Mouse (Mus musculus) lung, embryonic 14.5 days (tissue): Measurements from ENCODE around the gene AU041133. TPM values are rescaled to one million over a fixed set of nuclear protein-coding genes. Genes with fewer than 3 reads are reported as not detected.

ENCODE experiments used
- ATAC-seq: fragments of 200-750 bp; cut with Nextera tagmentation; 2 replicates; pipeline ENCODE4 v1.8.0; 2017; ENCODE audit warnings: mild to moderate bottlenecking, moderate TSS enrichment, moderate library complexity; ENCODE audit not compliant: insufficient read depth
- DNase-seq: peaks from one replicate; pipeline ENCODE4 v3.0.0-alpha.2; 2015
- H3K27ac ChIP-seq: fragments of 300-500 bp; sonication (generic); 2 replicates; pipeline ENCODE4 v1.5.1; 2014; ENCODE audit warnings: low read depth, mild to moderate bottlenecking, moderate library complexity
- H3K27me3 ChIP-seq: fragments of 300-500 bp; sonication (generic); 2 replicates; pipeline ENCODE4 v1.6.1; 2014; ENCODE audit warnings: low read length, control low read depth; ENCODE audit not compliant: insufficient read depth
- H3K36me3 ChIP-seq: fragments of 300-500 bp; sonication (generic); 2 replicates; pipeline ENCODE4 v1.6.1; 2014; ENCODE audit warnings: control low read depth; ENCODE audit not compliant: insufficient read depth
- H3K4me1 ChIP-seq: fragments of 300-500 bp; sonication (generic); 2 replicates; pipeline ENCODE4 v1.6.1; 2014; ENCODE audit warnings: antibody characterized with exemption, control low read depth; ENCODE audit not compliant: insufficient read depth
- H3K4me2 ChIP-seq: fragments of 300-500 bp; sonication (generic); 2 replicates; pipeline ENCODE4 v1.6.1; 2014; ENCODE audit warnings: mild to moderate bottlenecking
- H3K4me3 ChIP-seq: fragments of 300-500 bp; sonication (generic); 2 replicates; pipeline ENCODE4 v1.5.1; 2014; ENCODE audit warnings: low read depth, low read length
- H3K9ac ChIP-seq: fragments of 300-500 bp; sonication (generic); 2 replicates; pipeline ENCODE4 v1.6.1; 2014
- H3K9me3 ChIP-seq: fragments of 300-500 bp; sonication (generic); 2 replicates; pipeline ENCODE4 v1.6.1; 2016; ENCODE audit warnings: low read depth, low read length, control low read depth
- CTCF ChIP-seq: IDR thresholded peaks from 2 replicates; pipeline ENCODE4 v1.5.1; 2016; ENCODE audit warnings: antibody characterized with exemption, low read depth
- WGBS: fragments of 180-500 bp; shearing (Covaris S2); extraction: QIAGEN DNeasy Blood & Tissue Kit; methylation state at CpG from one replicate; pipeline ENCODE4 v1.1.7; 2014; 5-methylcytosine and 5-hydroxymethylcytosine counted together
- polyA plus RNA-seq: library from polyadenylated mRNA; unstranded; fragments of >200 nt; fragmentation: Nextera tagmentation; extraction: Ambion mirVana; gene quantifications from 2 replicates; pipeline ENCODE4 v1.2.1, GENCODE M21; 2014

The AU041133 gene
- polyA plus RNA-seq, 1 experiment from 2014 or later, result 7.5 TPM

GRCm38 (mm10) chr10:82169776-82170175, 42.0 kb downstream of the AU041133 start:
- WGBS, result 83% methylated on average over 2 of the region's 2 CpGs
- Histone ChIP-seq H3K4me2 (no peak overlapping the region), H3K27ac (no peak overlapping the region), H3K9ac (no peak overlapping the region), H3K4me1 (no peaks in the 10 kb centered on the region), H3K27me3 (no peaks in the 10 kb centered on the region), H3K4me3 (no peak overlapping the region), H3K9me3 (no peaks in the 10 kb centered on the region; the same call in 1 of the 2 replicates), H3K36me3 (no peaks in the 10 kb centered on the region)
- ATAC-seq (no peak), DNase-seq (no peak)
- TF ChIP-seq CTCF, result no peak

- ATAC-seq (no peak), DNase-seq (peak; percentile 72)
- WGBS, result 49% methylated on average over 2 of the region's 2 CpGs
- H3K9me3 ChIP-seq, result no peaks in the 10 kb centered on the region; the same call in 1 of the 2 replicates
- no peak overlapping the region for H3K4me3 ChIP-seq
- TF ChIP-seq CTCF, result peak; percentile 60
- H3K27me3 ChIP-seq, result no peaks in the 10 kb centered on the region
- H3K4me2 ChIP-seq, result no peak overlapping the region
- H3K36me3 ChIP-seq, result no peaks in the 10 kb centered on the region
- H3K9ac ChIP-seq, result no peak overlapping the region
- H3K27ac ChIP-seq, result no peak overlapping the region
- no peaks in the 10 kb centered on the region for H3K4me1 ChIP-seq
Observed at GRCm38 (mm10) chr10:82170808-82171207, 43.0 kb downstream of the AU041133 start.

- Histone ChIP-seq H3K4me2 (peak overlapping the region; percentile 79), H3K27ac (peak overlapping the region; percentile 96), H3K36me3 (no peaks in the 10 kb centered on the region), H3K4me1 (no peaks in the 10 kb centered on the region; the same call in 1 of the 2 replicates), H3K27me3 (no peaks in the 10 kb centered on the region), H3K9ac (peak overlapping the region; percentile 68), H3K4me3 (peak overlapping the region; percentile 56), H3K9me3 (no peaks in the 10 kb centered on the region; the same call in 1 of the 2 replicates)
- DNase-seq (peak; percentile 96), ATAC-seq (peak; percentile 100)
- WGBS, result 5% methylated on average over 47 of the region's 47 CpGs
- no peak for TF ChIP-seq CTCF
Observed at GRCm38 (mm10) chr10:82178257-82179064, 50.6 kb downstream of the AU041133 start.

Other genes with a start within 250 kb of the AU041133 start
- gene Zfp781, start 197.5 kb upstream of the AU041133 start, polyA plus RNA-seq, result 6.4 and 7.2 TPM in 2 replicates
- gene Zfp873, start 79.9 kb upstream of the AU041133 start, polyA plus RNA-seq, result 13.5 and 15.7 TPM in 2 replicates
- gene BC024063, start 44.7 kb upstream of the AU041133 start, polyA plus RNA-seq, result 6.9 and 7.2 TPM in 2 replicates
- 15.3 and 15.6 TPM in 2 replicates for gene Zfp938, start 113.3 kb downstream of the AU041133 start, polyA plus RNA-seq
- gene 4932415D10Rik, start 188.6 kb downstream of the AU041133 start, polyA plus RNA-seq, result not detected in 2 replicates
- 9.6 and 9.8 TPM in 2 replicates for gene Gm4924, start 226.2 kb downstream of the AU041133 start, polyA plus RNA-seq